Mouse (Mus musculus) CH12.LX (cell line): ENCODE results near the gene Vps26b. TPM values are rescaled to one million over a fixed set of nuclear protein-coding genes. Genes with fewer than 3 reads are reported as not detected.

ENCODE experiments used
- DNase-seq: peaks from one replicate; pipeline ENCODE4 v3.0.0-alpha.2; 2013; ENCODE audit errors: extremely low read depth
- H3K27ac ChIP-seq: 2 replicates; pipeline ENCODE4 v1.5.1; 2012; ENCODE audit warnings: low read depth, mild to moderate bottlenecking, control low read depth, moderate library complexity; ENCODE audit not compliant: insufficient read depth
- H3K27me3 ChIP-seq: replicated peaks from 2 replicates; pipeline ENCODE3; 2012; ENCODE audit warnings: inconsistent platforms
- H3K36me3 ChIP-seq, 2 experiments: replicated peaks in 1 of 2; 2 replicates each; pipeline versions ENCODE3 to v1.6.1; 2012; ENCODE audit warnings: inconsistent platforms in 1 of 2, low read length in 1 of 2, mild to moderate bottlenecking in 1 of 2, mixed read lengths in 1 of 2, moderate library complexity in 1 of 2; ENCODE audit not compliant: control insufficient read depth in 1 of 2, insufficient read depth in 1 of 2
- H3K4me1 ChIP-seq, 2 experiments: 2 replicates each; pipeline ENCODE4 v1.6.1; 2012; ENCODE audit warnings: inconsistent platforms in 1 of 2, moderate library complexity in 1 of 2; ENCODE audit not compliant: insufficient read depth in 2 of 2, control insufficient read depth in 1 of 2
- H3K4me2 ChIP-seq: 2 replicates; pipeline ENCODE4 v1.6.1; 2012; ENCODE audit warnings: low read depth, mild to moderate bottlenecking, control low read depth; ENCODE audit not compliant: poor library complexity, insufficient read depth, severe bottlenecking
- H3K4me3 ChIP-seq, 3 experiments: fragments of 150-350 bp in 1 of 3; sonication (generic) in 1 of 3; replicated peaks in 1 of 3; 2 replicates each; pipeline versions ENCODE3 to v1.5.1; 2011 to 2012; ENCODE audit warnings: low read depth in 2 of 3, low read length in 2 of 3, mild to moderate bottlenecking in 2 of 3, moderate library complexity in 2 of 3, control low read depth in 1 of 3, improper control_type of control experiment in 1 of 3, inconsistent platforms in 1 of 3, mixed read lengths in 1 of 3; ENCODE audit not compliant: poor library complexity in 1 of 3
- H3K79me2 ChIP-seq: replicated peaks from 2 replicates; pipeline ENCODE4 v1.6.1; 2012; ENCODE audit warnings: mild to moderate bottlenecking, moderate library complexity; ENCODE audit not compliant: control insufficient read depth, poor library complexity, insufficient read depth, severe bottlenecking; ENCODE audit errors: extremely low read depth
- H3K9ac ChIP-seq: 2 replicates; pipeline ENCODE4 v1.6.1; 2012; ENCODE audit warnings: low read depth, mild to moderate bottlenecking, control low read depth, moderate library complexity; ENCODE audit not compliant: insufficient read depth
- H3K9me3 ChIP-seq: replicated peaks from 2 replicates; pipeline ENCODE3; 2012; ENCODE audit warnings: low read length, inconsistent platforms, mixed read lengths
- CHD1 ChIP-seq: IDR thresholded peaks from 2 replicates; pipeline ENCODE4 v1.6.1; 2012; ENCODE audit warnings: low read depth, low read length, improper control_type of control experiment, inconsistent platforms
- CHD2 ChIP-seq: IDR thresholded peaks from 2 replicates; pipeline ENCODE4 v1.6.1; 2011; ENCODE audit warnings: low read length, improper control_type of control experiment
- ELF1 ChIP-seq: IDR thresholded peaks from 2 replicates; pipeline ENCODE4 v1.6.1; 2014; ENCODE audit warnings: low read depth, mild to moderate bottlenecking, inconsistent platforms, low read length, improper control_type of control experiment
- ETS1 ChIP-seq: conservative IDR thresholded peaks from 2 replicates; pipeline ENCODE4 v1.6.1; 2012; ENCODE audit warnings: low read depth, mild to moderate bottlenecking, inconsistent platforms, low read length, improper control_type of control experiment, moderate library complexity
- JUN ChIP-seq: IDR thresholded peaks from 2 replicates; pipeline ENCODE4 v1.6.1; 2011; ENCODE audit warnings: low read depth, mild to moderate bottlenecking, low read length, improper control_type of control experiment, moderate library complexity; ENCODE audit not compliant: insufficient read depth
- JUND ChIP-seq: conservative IDR thresholded peaks from 2 replicates; pipeline ENCODE4 v1.6.1; 2011; ENCODE audit warnings: low read depth, low read length, improper control_type of control experiment
- MYC ChIP-seq: IDR thresholded peaks from 2 replicates; pipeline ENCODE4 v1.6.1; 2011; ENCODE audit warnings: low read depth, mild to moderate bottlenecking, improper control_type of control experiment, low read length
- NRF1 ChIP-seq: IDR thresholded peaks from 2 replicates; pipeline ENCODE4 v1.6.1; 2014; ENCODE audit warnings: low read depth, mild to moderate bottlenecking, inconsistent platforms, low read length, improper control_type of control experiment, moderate library complexity
- POLR2A ChIP-seq: IDR thresholded peaks from 2 replicates; pipeline ENCODE4 v1.6.1; 2011; ENCODE audit warnings: low read depth, mild to moderate bottlenecking, improper control_type of control experiment, low read length
- POLR2AphosphoS2 ChIP-seq: IDR thresholded peaks from 2 replicates; pipeline ENCODE4 v1.6.1; 2011; ENCODE audit warnings: low read depth, low read length, improper control_type of control experiment
- RAD21 ChIP-seq: IDR thresholded peaks from 2 replicates; pipeline ENCODE4 v1.6.1; 2011; ENCODE audit warnings: low read depth, mild to moderate bottlenecking, low read length, improper control_type of control experiment, moderate library complexity
- RCOR1 ChIP-seq: conservative IDR thresholded peaks from 2 replicates; pipeline ENCODE4 v1.6.1; 2012; ENCODE audit warnings: low read depth, mild to moderate bottlenecking, inconsistent platforms, low read length, improper control_type of control experiment
- USF1 ChIP-seq: IDR thresholded peaks from 2 replicates; pipeline ENCODE4 v1.6.1; 2014; ENCODE audit warnings: low read depth, mild to moderate bottlenecking, inconsistent platforms, low read length, improper control_type of control experiment
- ZC3H11A ChIP-seq: IDR thresholded peaks from 2 replicates; pipeline ENCODE4 v1.6.1; 2012; ENCODE audit warnings: low read depth, mild to moderate bottlenecking, inconsistent platforms, low read length, improper control_type of control experiment
- ZKSCAN1 ChIP-seq: IDR thresholded peaks from 2 replicates; pipeline ENCODE4 v1.6.1; 2012; ENCODE audit warnings: low read depth, inconsistent platforms, low read length, improper control_type of control experiment, borderline replicate concordance
- dilution Hi-C: fragments of 300-500 bp; cut with MboI; formaldehyde crosslinking; loops from 2 replicates; pipeline ENCODE4 v1.14.3; 2020; ENCODE audit warnings: low sequenced_read_pairs; ENCODE audit not compliant: extremely low pct_unique_long_range_greater_than_20kb, extremely low pct_ligation_motif_present
- in situ Hi-C: fragments of 300-500 bp; cut with MboI; formaldehyde crosslinking; loops from 3 replicates; pipeline ENCODE4 v1.14.3; 2019; ENCODE audit warnings: low sequenced_read_pairs, low pct_ligation_motif_present, low pct_unique_long_range_greater_than_20kb, mixed read lengths
- polyA plus RNA-seq: library from polyadenylated mRNA; unstranded; fragments of >175 nt; gene quantifications from 2 replicates; pipeline ENCODE4 v1.2.1, GENCODE M21; 2012; ENCODE audit warnings: low read depth; ENCODE audit not compliant: insufficient read length
- total RNA-seq, 2 experiments: library from RNA; depleted of rRNA; stranded (reverse); fragments of 300-350 nt in 1 of 2; fragments of >200 nt in 1 of 2; gene quantifications; 2 replicates each; pipeline ENCODE4 v1.2.3; 2012 to 2014

Vps26b gene
- total and polyA plus RNA-seq, 3 experiments = 16.6 to 33.8 (median 21.0) TPM

- TF ChIP-seq JUND (no peak), MYC (no peak), CHD2 (no peak), RCOR1 (no peak), ZKSCAN1 (no peak), USF1 (no peak), ELF1 (no peak), JUN (no peak)
- in situ Hi-C loops = no loop called here
- dilution Hi-C loops = no loop called here
- Histone ChIP-seq H3K4me3 (no peak overlapping the region), H3K27me3 (no peaks in the 10 kb centered on the region), H3K9ac (no peak overlapping the region), H3K79me2 (no peaks in the 10 kb centered on the region), H3K4me2 (no peak overlapping the region), H3K36me3 (peaks cover 37 to 50% of the 10 kb centered on the region in 2 experiments), H3K27ac (no peak overlapping the region), H3K4me1 (no peaks in the 10 kb centered on the region), H3K9me3 (no peaks in the 10 kb centered on the region)
- no peak for DNase-seq
These were observed 44.1 kb downstream of the Vps26b start for GRCm38 (mm10) chr9:26985668-26986277.

- Histone ChIP-seq H3K27me3 (no peaks in the 10 kb centered on the region), H3K27ac (no peak overlapping the region), H3K4me2 (no peak overlapping the region), H3K9me3 (no peaks in the 10 kb centered on the region), H3K9ac (no peak overlapping the region), H3K4me3 (no peak overlapping the region), H3K4me1 (no peaks in the 10 kb centered on the region), H3K36me3 (peaks cover 34 to 50% of the 10 kb centered on the region in 2 experiments), H3K79me2 (no peaks in the 10 kb centered on the region)
- TF ChIP-seq ZC3H11A = no peak
- TF ChIP-seq POLR2AphosphoS2 = no peak
- no peak for TF ChIP-seq POLR2A
- no peak for TF ChIP-seq RAD21
- TF ChIP-seq NRF1 = no peak
- no peak for TF ChIP-seq CHD1
- no peak for TF ChIP-seq RCOR1
- TF ChIP-seq ETS1 = no peak
- in situ Hi-C loops = no loop called here
- dilution Hi-C loops = no loop called here
- no peak for DNase-seq
These were observed 44.7 kb downstream of the Vps26b start for GRCm38 (mm10) chr9:26985090-26985613.
